In the genomic region with DNA sequence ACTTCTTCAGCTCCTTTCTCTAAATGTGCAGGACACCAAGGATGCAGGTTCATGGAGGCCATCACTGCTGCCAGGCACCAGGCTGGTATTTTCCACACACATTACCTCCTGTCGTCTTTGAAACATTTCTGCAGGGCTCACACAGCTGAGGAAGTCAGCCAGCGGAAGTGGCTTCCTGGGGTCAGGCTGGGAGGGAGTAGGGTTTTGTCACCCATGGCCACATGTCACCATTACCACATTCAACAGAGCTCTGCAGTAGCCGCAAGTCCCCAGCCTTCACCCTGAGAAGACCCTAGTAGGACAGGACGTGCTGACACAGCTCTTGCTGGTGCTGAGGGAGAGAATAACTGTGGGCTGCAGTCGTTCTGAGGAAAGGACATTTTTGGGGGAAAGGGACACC, we compare ENCODE assay signal across 11 mouse cellular contexts. TPM values are rescaled to one million over a fixed set of nuclear protein-coding genes. Genes with fewer than 3 reads are reported as not detected.
DNase-seq lines count a peak whose midpoint lies in the region; ATAC-seq lines count a peak whose summit lies in the region.
"Had no signal": no experiment of that assay in that cellular context is flagged by ENCODE, and none has a peak within 500 bp of the region (broad histone marks: within the 10 kb centered on the region; RNA-seq: fewer than 3 reads in every experiment).

No protein-coding gene starts in this region.

- no peaks in the 10 kb centered on the region; the same call in none of the 2 replicates for H3K27me3 ChIP-seq in hindbrain, embryonic 11.5 days (ENCODE audit: control insufficient read depth, insufficient read depth, low read length)

- H3K4me2 ChIP-seq in hindbrain, embryonic 11.5 days (replicated peaks; ENCODE audit: low read depth, low read length), result no peak overlapping the region
- H3K4me2 ChIP-seq: limb, embryonic 12.5 days; neural tube, embryonic 12.5 days had no signal

- 72% methylated on average over 5 of the region's 5 CpGs for WGBS in hindbrain, embryonic 11.5 days

- ATAC-seq in granulocyte monocyte progenitor cell, adult 5-6 weeks (replicated peaks; ENCODE audit: poor library complexity, severe bottlenecking), result peak; percentile 63
- ATAC-seq in monocyte, adult 5-6 weeks (replicated peaks; ENCODE audit: insufficient number of reproducible peaks, low FRiP score, low TSS enrichment, poor library complexity, severe bottlenecking), result peak; percentile 64
- ATAC-seq in hindbrain, embryonic 11.5 days (ENCODE audit: low FRiP score), result no peak

- DNase-seq in adrenal gland, adult 2 months, result peak; percentile 61
- no peak for DNase-seq in adrenal gland, postnatal 4 days (ENCODE audit: low spot score in 2 of 2)
- peak; percentile 52 for DNase-seq in 3134 (ENCODE audit: extremely low read depth, insufficient read length, low spot score)
- DNase-seq in cerebellum, postnatal 25 days, result no peak
- no peak for DNase-seq in hindbrain, embryonic 11.5 days (ENCODE audit: low spot score)
- no peak for DNase-seq in frontal cortex, postnatal 10 days (ENCODE audit: low spot score in 2 of 2)

- H3K4me3 ChIP-seq in hindbrain, embryonic 11.5 days (ENCODE audit: low read depth, low read length), result no peak overlapping the region
- H3K4me3 ChIP-seq: limb, embryonic 12.5 days; neural tube, embryonic 12.5 days had no signal

- H3K36me3 ChIP-seq in hindbrain, embryonic 11.5 days (ENCODE audit: control insufficient read depth, insufficient read depth, low read length), result no peaks in the 10 kb centered on the region
- H3K36me3 ChIP-seq: limb, embryonic 12.5 days; neural tube, embryonic 12.5 days had no signal

- no peak overlapping the region for H3K27ac ChIP-seq in hindbrain, embryonic 11.5 days (ENCODE audit: low read depth, low read length)
- H3K27ac ChIP-seq: limb, embryonic 12.5 days; neural tube, embryonic 12.5 days had no signal

- no peaks in the 10 kb centered on the region for H3K9me3 ChIP-seq in hindbrain, embryonic 11.5 days (ENCODE audit: control insufficient read depth, low read length)
- H3K9me3 ChIP-seq: limb, embryonic 12.5 days; neural tube, embryonic 12.5 days had no signal

- peaks cover 2% of the 10 kb centered on the region for H3K4me1 ChIP-seq in hindbrain, embryonic 11.5 days (replicated peaks; ENCODE audit: control insufficient read depth, insufficient read depth, low read length)

- H3K9ac ChIP-seq in hindbrain, embryonic 11.5 days (ENCODE audit: low read depth, low read length), result no peak overlapping the region
- H3K9ac ChIP-seq: limb, embryonic 12.5 days; neural tube, embryonic 12.5 days had no signal

RNA-seq across cellular contexts. Expression of gene Ap5b1, which starts 4.0 kb away (rescaled TPM):
- 1 to 10 TPM; 8.4 to 9.4 TPM for total RNA-seq in adrenal gland, adult 2 months (2021)
- polyA plus RNA-seq in adrenal gland, adult 2 months (2012; rRNA removed), result 12.8 and 16.8 TPM in 2 replicates
- total RNA-seq in adrenal gland, postnatal 4 days (2021), result 1 to 10 TPM; 6.0 to 8.9 TPM
- total RNA-seq in granulocyte monocyte progenitor cell, adult 5-6 weeks (2014; fragmentation: Nextera tagmentation), result 5.7 and 17.5 TPM in 2 replicates
- total RNA-seq in granulocyte monocyte progenitor cell, adult 5-6 weeks (2017), result 7.5 and 10.4 TPM in 2 replicates
- 13.2 to 18.0 TPM (median 16.1 TPM) in 3 replicates for total RNA-seq in monocyte, adult 5-6 weeks (2017)
- 1.4 and 1.5 TPM in 2 replicates for polyA plus RNA-seq in hindbrain, embryonic 11.5 days (2014; fragmentation: Nextera tagmentation; extraction: Ambion mirVana)

RNA-seq across cellular contexts. Expression of gene Ovol1, which starts 11.4 kb away (rescaled TPM):
- total RNA-seq in adrenal gland, adult 2 months (2021), result not detected
- not detected in 2 replicates for polyA plus RNA-seq in adrenal gland, adult 2 months (2012; rRNA removed)
- total RNA-seq in adrenal gland, postnatal 4 days (2021), result 1 to 10 TPM in 1 of 2 experiments, not detected in 1; 1.6 TPM
- total RNA-seq in granulocyte monocyte progenitor cell, adult 5-6 weeks (2014; fragmentation: Nextera tagmentation), result not detected in 2 replicates
- not detected in 2 replicates for total RNA-seq in granulocyte monocyte progenitor cell, adult 5-6 weeks (2017)
- not detected in 3 replicates for total RNA-seq in monocyte, adult 5-6 weeks (2017)
- 0.40 and 0.52 TPM in 2 replicates for polyA plus RNA-seq in hindbrain, embryonic 11.5 days (2014; fragmentation: Nextera tagmentation; extraction: Ambion mirVana)
- total RNA-seq: gastrocnemius, adult 8-10 months had no signal

RNA-seq across cellular contexts. Expression of gene Rnaseh2c, which starts 29.8 kb away (rescaled TPM):
- 100 to 1,000 TPM; 109 to 147 TPM for total RNA-seq in adrenal gland, adult 2 months (2021)
- 97.9 and 99.7 TPM in 2 replicates for polyA plus RNA-seq in adrenal gland, adult 2 months (2012; rRNA removed)
- 100 to 1,000 TPM; 109 to 110 TPM for total RNA-seq in adrenal gland, postnatal 4 days (2021)
- total RNA-seq in granulocyte monocyte progenitor cell, adult 5-6 weeks (2014; fragmentation: Nextera tagmentation), result 78.4 and 114 TPM in 2 replicates
- total RNA-seq in granulocyte monocyte progenitor cell, adult 5-6 weeks (2017), result 37.7 and 140 TPM in 2 replicates
- total RNA-seq in monocyte, adult 5-6 weeks (2017), result 71.5 to 138 TPM (median 136 TPM) in 3 replicates
- 143 and 148 TPM in 2 replicates for polyA plus RNA-seq in hindbrain, embryonic 11.5 days (2014; fragmentation: Nextera tagmentation; extraction: Ambion mirVana)

RNA-seq across cellular contexts. Expression of gene Kat5, which starts 38.2 kb away (rescaled TPM):
- total RNA-seq in adrenal gland, adult 2 months (2021), result 10 to 100 TPM; 75.5 to 76.9 TPM
- polyA plus RNA-seq in adrenal gland, adult 2 months (2012; rRNA removed), result 43.8 and 54.1 TPM in 2 replicates
- 10 to 100 TPM; 69.0 to 83.1 TPM for total RNA-seq in adrenal gland, postnatal 4 days (2021)
- total RNA-seq in granulocyte monocyte progenitor cell, adult 5-6 weeks (2014; fragmentation: Nextera tagmentation), result 27.9 and 52.2 TPM in 2 replicates
- total RNA-seq in granulocyte monocyte progenitor cell, adult 5-6 weeks (2017), result 60.2 and 82.3 TPM in 2 replicates
- total RNA-seq in monocyte, adult 5-6 weeks (2017), result 65.5 to 109 TPM (median 99.2 TPM) in 3 replicates
- 36.9 and 39.3 TPM in 2 replicates for polyA plus RNA-seq in hindbrain, embryonic 11.5 days (2014; fragmentation: Nextera tagmentation; extraction: Ambion mirVana)

Comparison
In these comparisons a context has a peak if more than half of its experiments do, and no peak if none do; other contexts are left out.
1. DNase-seq: peak in adrenal gland, adult 2 months (single experiment) and 3134 (single experiment); none in adrenal gland, postnatal 4 days (0 of 2), cerebellum, postnatal 25 days (0 of 2), hindbrain, embryonic 11.5 days (single experiment) and frontal cortex, postnatal 10 days (0 of 2).